Mouse (Mus musculus) erythroblast, embryonic 14.5 days (primary cell): ENCODE data around the gene Nkain2. TPM values are rescaled to one million over a fixed set of nuclear protein-coding genes. Genes with fewer than 3 reads are reported as not detected.

ENCODE experiments used
- H3K27me3 ChIP-seq: 2 replicates; pipeline ENCODE4 v1.6.1; 2012; ENCODE audit warnings: inconsistent platforms; ENCODE audit not compliant: control insufficient read depth
- H3K36me3 ChIP-seq: 2 replicates; pipeline ENCODE4 v1.6.1; 2012; ENCODE audit warnings: mild to moderate bottlenecking, inconsistent platforms; ENCODE audit not compliant: control insufficient read depth
- H3K4me1 ChIP-seq: 2 replicates; pipeline ENCODE4 v1.6.1; 2012; ENCODE audit warnings: inconsistent platforms; ENCODE audit not compliant: control insufficient read depth
- H3K4me3 ChIP-seq: replicated peaks from 2 replicates; pipeline ENCODE3; 2012; ENCODE audit warnings: moderate library complexity, mild to moderate bottlenecking, inconsistent platforms
- H3K9me3 ChIP-seq: 2 replicates; pipeline ENCODE4 v1.6.1; 2012; ENCODE audit warnings: low read length, inconsistent platforms, mixed read lengths; ENCODE audit not compliant: control insufficient read depth
- GATA1 ChIP-seq: IDR thresholded peaks from 2 replicates; pipeline ENCODE4 v1.6.1; 2012; ENCODE audit warnings: low read length, inconsistent platforms, mixed read lengths
- TAL1 ChIP-seq: IDR thresholded peaks from 3 replicates; pipeline ENCODE4 v1.6.1; 2012; ENCODE audit warnings: low read length, inconsistent platforms, mixed read lengths
- polyA plus RNA-seq: library from polyadenylated mRNA; stranded (reverse); fragments of >175 nt; gene quantifications from 2 replicates; pipeline ENCODE4 v1.2.3, GENCODE M21; 2012

Nkain2 gene
- not detected in 2 replicates for polyA plus RNA-seq

GRCm38 (mm10) chr10:32889652-32890506, at the start of gene Nkain2:
TSS of gene Nkain2 (minus strand) at chr10:32890462.
- TF ChIP-seq GATA1, result no peak
- TF ChIP-seq TAL1, result no peak
- peaks cover 29% of the 10 kb centered on the region for H3K27me3 ChIP-seq
- no peaks in the 10 kb centered on the region for H3K4me1 ChIP-seq
- no peaks in the 10 kb centered on the region for H3K36me3 ChIP-seq
- peaks cover 2% of the 10 kb centered on the region; the same call in 1 of the 2 replicates for H3K9me3 ChIP-seq
- no peak within 1 kb of the TSS for H3K4me3 ChIP-seq

DNA sequence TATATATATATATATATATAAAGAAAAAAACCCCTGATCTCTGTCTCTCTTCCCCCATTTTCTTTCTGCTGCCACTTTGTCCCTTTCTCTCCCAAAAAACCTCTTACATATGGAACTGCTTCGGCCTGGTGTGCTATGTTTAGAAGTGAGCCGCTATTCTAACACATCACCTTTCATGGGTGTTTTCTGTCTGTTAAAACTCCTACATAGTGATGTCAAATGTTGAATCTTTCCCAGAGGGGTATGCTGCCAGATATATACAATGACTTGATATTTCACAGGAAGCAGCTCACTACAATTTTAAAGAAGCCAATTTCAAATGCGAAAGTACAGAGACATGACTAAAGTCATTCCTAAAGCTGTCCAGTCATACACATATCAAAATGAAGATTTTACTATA, 49.6 kb upstream of the Nkain2 start:
- no peaks in the 10 kb centered on the region for H3K4me1 ChIP-seq
- peaks cover 12% of the 10 kb centered on the region for H3K9me3 ChIP-seq
- TF ChIP-seq TAL1, result no peak
- no peak for TF ChIP-seq GATA1

GRCm38 (mm10) chr10:32895093-32895492, 4.8 kb upstream of the Nkain2 start:
- no peak overlapping the region for H3K4me3 ChIP-seq
- TF ChIP-seq TAL1, result no peak
- H3K4me1 ChIP-seq, result no peaks in the 10 kb centered on the region
- H3K27me3 ChIP-seq, result peaks cover 14% of the 10 kb centered on the region
- H3K36me3 ChIP-seq, result no peaks in the 10 kb centered on the region
- H3K9me3 ChIP-seq, result peaks cover 1% of the 10 kb centered on the region; the same call in 1 of the 2 replicates

More for the DNA sequence above, 49.6 kb upstream of the Nkain2 start:
- Histone ChIP-seq H3K36me3 (no peaks in the 10 kb centered on the region), H3K4me3 (no peak overlapping the region), H3K27me3 (no peaks in the 10 kb centered on the region)

- Histone ChIP-seq H3K36me3 (no peaks in the 10 kb centered on the region), H3K27me3 (peaks cover 29% of the 10 kb centered on the region), H3K9me3 (peaks cover 2% of the 10 kb centered on the region; the same call in 1 of the 2 replicates), H3K4me1 (no peaks in the 10 kb centered on the region), H3K4me3 (no peak overlapping the region)
- TF ChIP-seq GATA1, result no peak
- TF ChIP-seq TAL1, result no peak
Measured at GRCm38 (mm10) chr10:32890507-32891131, 357 bp upstream of the Nkain2 start.

DNA sequence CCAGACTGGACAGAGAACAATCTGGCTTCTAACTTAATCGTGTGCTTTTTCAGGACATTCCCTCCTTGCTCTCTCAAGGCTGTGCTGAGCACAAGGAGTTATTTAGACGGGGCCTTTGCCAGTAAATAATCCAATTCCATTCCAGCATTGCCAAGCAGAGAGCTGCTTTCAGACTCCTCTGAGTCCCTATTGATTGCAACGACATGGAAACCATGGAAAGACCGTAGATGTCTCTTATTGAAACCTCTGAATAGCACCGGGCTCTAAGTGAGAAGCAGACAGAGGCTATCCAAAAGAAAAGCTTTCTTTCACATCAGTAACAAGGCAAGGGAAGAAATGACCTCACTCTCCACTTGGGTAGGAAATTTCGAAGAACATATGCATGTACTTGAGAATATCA, 8.3 kb downstream of the Nkain2 start:
- H3K27me3 ChIP-seq, result no peaks in the 10 kb centered on the region
- no peaks in the 10 kb centered on the region for H3K9me3 ChIP-seq
- no peak for TF ChIP-seq TAL1
- no peak for TF ChIP-seq GATA1
- no peaks in the 10 kb centered on the region for H3K4me1 ChIP-seq
- H3K4me3 ChIP-seq, result no peak overlapping the region
- no peaks in the 10 kb centered on the region for H3K36me3 ChIP-seq

DNA sequence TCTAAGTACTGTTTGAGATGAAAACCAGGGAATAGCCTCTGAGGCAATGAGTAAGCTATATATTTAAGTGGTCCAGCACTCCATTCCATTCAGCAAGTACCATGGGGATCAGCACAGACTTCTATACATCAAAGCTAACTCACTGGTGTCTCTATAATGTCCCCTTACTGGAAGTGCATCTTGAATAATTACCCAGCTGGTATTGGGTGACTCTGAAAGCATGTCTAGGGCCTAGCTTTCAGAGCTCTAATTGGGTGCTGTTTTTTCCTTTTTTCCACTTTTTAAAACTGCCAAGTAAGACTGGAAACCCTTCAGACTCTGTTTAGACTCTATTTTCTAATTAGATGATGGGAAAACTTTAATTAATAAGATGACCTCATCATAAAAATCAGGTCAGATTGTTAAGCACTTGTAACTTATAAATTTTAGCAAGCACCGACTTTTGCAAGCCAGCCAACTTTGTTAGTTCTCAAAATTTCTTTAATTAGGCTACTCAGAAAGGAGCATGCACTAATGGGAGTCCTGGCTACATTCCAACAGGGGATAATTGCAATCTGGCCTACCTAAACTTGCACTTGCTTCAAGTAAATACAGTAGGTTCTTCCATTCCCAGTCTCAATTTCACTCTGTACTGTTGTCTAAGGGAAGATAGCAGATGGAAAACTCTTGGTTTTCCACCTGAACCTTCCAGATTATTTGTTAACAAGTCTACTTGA, 19.4 kb downstream of the Nkain2 start:
- H3K4me3 ChIP-seq, result no peak overlapping the region
- H3K36me3 ChIP-seq, result no peaks in the 10 kb centered on the region
- H3K4me1 ChIP-seq, result no peaks in the 10 kb centered on the region
- H3K9me3 ChIP-seq, result no peaks in the 10 kb centered on the region
- no peaks in the 10 kb centered on the region for H3K27me3 ChIP-seq
- TF ChIP-seq TAL1 (no peak), GATA1 (no peak)

DNA sequence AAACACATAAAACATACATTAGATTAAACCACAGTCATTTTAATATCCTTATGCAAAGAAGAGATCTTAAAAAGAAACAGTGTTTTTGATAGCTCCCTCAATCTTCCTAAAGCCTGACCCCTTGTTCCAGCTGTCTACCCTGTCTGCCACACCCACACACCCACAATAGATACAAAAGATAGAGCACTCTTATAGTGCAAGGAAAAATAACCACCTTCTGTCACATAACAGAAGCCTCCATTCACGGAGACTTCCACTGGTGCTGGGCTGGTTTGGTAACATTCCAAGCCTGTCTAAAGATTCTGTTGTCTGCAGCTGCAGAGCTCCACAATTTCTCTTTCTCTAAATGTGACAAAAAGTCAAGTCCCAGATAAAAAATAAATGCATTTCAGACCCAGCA, 20.7 kb downstream of the Nkain2 start:
- Histone ChIP-seq H3K4me1 (no peaks in the 10 kb centered on the region), H3K27me3 (no peaks in the 10 kb centered on the region), H3K9me3 (no peaks in the 10 kb centered on the region), H3K36me3 (no peaks in the 10 kb centered on the region), H3K4me3 (no peak overlapping the region)
- no peak for TF ChIP-seq GATA1
- TF ChIP-seq TAL1, result no peak

DNA sequence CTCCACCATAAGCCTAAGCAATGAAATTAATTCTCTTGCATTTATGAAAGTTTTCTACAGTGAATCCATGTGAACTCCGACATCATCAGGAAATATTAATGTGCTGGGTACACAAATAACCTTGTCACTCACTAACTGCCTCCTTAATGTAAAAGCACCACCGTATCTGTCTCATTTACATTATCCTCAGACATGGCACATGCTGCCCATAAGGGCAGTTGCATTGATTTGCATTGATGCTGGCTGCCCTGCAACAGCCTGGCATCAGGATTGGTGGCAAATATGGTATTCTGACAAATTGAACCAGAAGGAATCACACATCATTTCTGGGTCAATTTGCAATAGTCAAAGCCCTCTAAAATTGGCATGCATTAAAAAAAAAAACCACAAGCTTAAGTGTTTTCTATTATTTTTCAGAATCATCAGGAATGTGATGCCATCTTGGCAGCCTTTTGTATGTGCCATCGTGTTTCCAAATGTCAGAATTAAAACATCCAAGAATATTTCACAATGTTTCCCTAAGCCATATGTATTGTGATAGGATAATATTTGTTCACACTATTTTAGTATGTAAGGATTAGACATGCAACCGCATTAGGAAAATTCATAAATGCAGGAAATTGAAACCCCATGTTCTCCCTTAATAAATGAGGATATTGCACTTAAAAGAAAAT, 74.9 kb downstream of the Nkain2 start:
- H3K9me3 ChIP-seq, result no peaks in the 10 kb centered on the region
- H3K4me1 ChIP-seq, result no peaks in the 10 kb centered on the region
- no peak overlapping the region for H3K4me3 ChIP-seq
- no peaks in the 10 kb centered on the region for H3K27me3 ChIP-seq
- no peak for TF ChIP-seq GATA1
- no peak for TF ChIP-seq TAL1
- H3K36me3 ChIP-seq, result no peaks in the 10 kb centered on the region

GRCm38 (mm10) chr10:32796215-32796614, 94.0 kb downstream of the Nkain2 start:
- Histone ChIP-seq H3K4me3 (no peak overlapping the region), H3K27me3 (no peaks in the 10 kb centered on the region), H3K36me3 (no peaks in the 10 kb centered on the region), H3K4me1 (no peaks in the 10 kb centered on the region), H3K9me3 (no peaks in the 10 kb centered on the region)
- TF ChIP-seq TAL1, result no peak
- no peak for TF ChIP-seq GATA1
